Mouse (Mus musculus) gastrocnemius, postnatal 4 days (tissue): ENCODE measurements at regions not wholly inside any gene's neighbourhood (a gene's known extent, or its start where the extent isn't known, plus 50 kb on each side); places are given as distances from the start of the nearest gene placed in this dataset.

Source experiments
- DNase-seq, 2 experiments: peaks; one replicate each; pipeline ENCODE4 v3.0.0; 2021 to 2022; ENCODE audit warnings: low spot score in 2 of 2, mixed read lengths in 2 of 2

DNA sequence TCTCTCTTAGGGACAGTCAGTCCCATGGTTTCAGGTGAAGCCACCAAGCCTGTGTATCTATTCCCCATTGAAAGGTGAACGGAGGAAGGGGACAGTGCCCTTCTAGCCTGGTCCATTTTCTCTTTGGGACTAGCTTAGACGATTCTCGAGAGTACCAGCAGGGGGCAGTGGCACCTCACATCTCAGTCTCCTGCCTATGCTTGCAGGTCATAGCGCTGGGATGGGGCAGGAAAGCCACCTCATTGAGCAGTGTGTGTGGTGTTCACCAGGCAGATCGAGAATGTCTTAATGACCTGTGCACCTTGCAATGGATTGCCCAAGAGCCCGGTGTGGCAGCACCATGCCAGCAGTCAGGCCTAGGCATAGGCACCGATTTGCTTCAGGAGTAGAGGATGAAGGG lies 100.7 kb upstream of the Podxl start:
- peak in 1 of 2 experiments; percentile 63 for DNase-seq

GRCm38 (mm10) chr6:31660778-31661177 lies 97.0 kb upstream of the Podxl start:
- peak in 1 of 2 experiments; percentile 43 for DNase-seq

- no peak for DNase-seq
Measured at GRCm38 (mm10) chr6:31659901-31660300, 96.1 kb upstream of the Podxl start.

GRCm38 (mm10) chr6:31658447-31659199 lies 94.8 kb upstream of the Podxl start:
- DNase-seq, result no peak

GRCm38 (mm10) chr6:31650791-31651476 lies 87.2 kb upstream of the Podxl start:
- no peak for DNase-seq

- no peak for DNase-seq
Measured at GRCm38 (mm10) chr6:31645261-31645660, 81.5 kb upstream of the Podxl start.

GRCm38 (mm10) chr6:31644504-31644903 lies 80.7 kb upstream of the Podxl start:
- no peak for DNase-seq

DNA sequence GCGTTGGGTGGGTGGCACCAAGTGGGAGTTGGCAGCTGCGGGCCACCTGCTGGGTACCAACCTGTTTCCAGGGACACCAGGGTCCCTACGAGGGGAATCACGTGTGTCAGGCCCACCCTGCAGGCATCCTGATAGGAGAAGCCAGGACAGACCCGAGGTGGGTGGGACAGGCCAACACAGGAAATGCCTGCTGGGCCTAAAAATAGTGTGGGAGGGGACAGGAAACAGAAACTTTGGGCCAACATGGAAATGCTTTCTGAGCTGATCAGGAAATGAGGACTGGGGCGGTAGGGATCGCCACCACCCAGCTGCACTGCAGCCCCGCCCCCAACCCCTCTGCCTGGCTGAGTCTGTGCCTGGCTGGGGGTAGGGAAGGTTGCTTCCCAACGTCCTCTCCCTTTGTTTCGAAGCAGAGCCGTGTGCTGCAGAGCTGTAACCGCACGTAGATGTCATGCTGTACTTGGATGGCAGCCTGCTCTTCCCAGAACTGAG lies 78.7 kb upstream of the Podxl start:
- DNase-seq, result peak in 1 of 2 experiments; percentile 41

- no peak for DNase-seq
Measured at GRCm38 (mm10) chr6:31640745-31641144, 77.0 kb upstream of the Podxl start.

DNA sequence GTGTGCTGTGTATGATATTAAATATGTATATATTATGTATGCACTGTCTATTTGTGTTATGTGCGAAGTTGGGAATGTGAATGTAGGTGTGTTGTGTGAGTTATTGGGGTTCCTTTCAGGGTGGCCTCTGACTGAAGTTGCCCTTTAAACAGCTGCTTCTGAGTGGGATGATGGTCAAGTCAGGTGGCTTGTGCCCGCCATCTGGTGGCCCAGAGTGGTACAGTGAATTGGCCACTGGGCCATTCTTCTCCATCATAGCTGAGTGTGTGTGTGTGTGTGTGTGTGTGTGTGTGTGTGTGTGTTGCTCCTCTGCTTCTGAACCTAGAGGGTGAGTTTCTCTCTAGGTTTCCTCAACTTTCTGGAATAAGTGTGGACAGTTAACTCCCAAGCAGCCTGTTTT lies 75.7 kb upstream of the Podxl start:
- peak in 1 of 2 experiments; percentile 65 for DNase-seq

DNA sequence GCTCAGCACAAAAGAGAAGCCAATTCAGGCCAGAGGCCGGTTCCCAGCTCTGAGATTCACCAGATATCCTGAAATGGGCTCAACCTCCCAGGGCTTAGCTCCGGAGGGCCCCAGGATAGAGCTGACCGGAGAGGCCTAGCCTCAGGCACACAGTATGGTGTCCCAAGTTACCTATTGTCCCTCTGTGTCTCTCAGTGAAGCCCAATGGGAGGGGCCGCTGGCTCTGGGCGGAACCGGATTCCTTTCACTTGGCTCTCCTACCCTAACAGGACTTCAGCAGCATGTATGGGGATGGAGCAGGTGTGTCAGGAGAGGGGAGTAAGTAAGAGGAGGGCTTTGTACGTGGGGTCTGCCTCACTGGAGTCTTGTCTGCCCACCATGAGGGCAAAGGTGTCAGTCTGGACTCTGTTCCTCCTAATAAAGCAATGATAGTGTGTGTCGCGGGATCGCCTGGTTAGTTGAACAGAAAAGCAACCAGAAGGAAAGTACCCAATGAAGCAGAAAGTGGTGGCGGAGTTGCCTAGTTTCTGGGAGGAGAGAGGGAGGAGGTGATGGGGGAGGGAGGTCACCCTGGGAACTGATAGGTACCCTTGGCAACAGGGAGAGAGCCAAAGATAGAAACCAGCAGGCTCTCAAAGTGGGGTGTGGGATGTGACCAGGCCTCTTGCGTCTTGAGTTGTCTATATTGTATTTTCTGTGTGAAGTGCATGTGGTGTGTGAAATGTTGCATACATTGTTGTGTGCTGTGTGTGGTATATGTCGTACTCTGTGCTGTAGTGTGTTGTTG lies 74.8 kb upstream of the Podxl start:
- DNase-seq, result no peak

GRCm38 (mm10) chr6:31637371-31638052 lies 73.7 kb upstream of the Podxl start:
- DNase-seq, result no peak

DNA sequence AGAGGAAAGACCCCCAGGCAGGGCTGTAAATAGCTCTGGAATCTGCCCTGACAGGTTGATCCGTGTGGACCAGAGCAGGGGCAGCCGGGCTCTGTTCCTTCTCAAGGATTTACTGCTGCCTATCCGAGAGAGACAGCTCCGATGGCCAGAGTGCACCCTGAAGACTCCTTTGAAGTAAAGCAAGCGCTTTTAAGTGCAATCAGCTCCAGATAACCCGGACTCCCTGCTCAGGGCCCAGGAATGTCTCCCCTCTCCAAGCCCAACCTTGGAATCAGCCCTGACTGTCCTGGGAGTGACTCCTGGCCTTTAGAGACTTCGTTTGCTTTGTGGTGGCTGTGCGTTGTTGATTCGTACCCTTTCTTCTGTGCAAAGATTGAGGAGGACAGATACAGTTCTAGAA lies 73.2 kb upstream of the Podxl start:
- DNase-seq, result no peak

GRCm38 (mm10) chr6:31632485-31632884 lies 68.7 kb upstream of the Podxl start:
- DNase-seq, result no peak

- DNase-seq, result no peak
Measured at GRCm38 (mm10) chr6:31630009-31630408, 66.2 kb upstream of the Podxl start.

DNA sequence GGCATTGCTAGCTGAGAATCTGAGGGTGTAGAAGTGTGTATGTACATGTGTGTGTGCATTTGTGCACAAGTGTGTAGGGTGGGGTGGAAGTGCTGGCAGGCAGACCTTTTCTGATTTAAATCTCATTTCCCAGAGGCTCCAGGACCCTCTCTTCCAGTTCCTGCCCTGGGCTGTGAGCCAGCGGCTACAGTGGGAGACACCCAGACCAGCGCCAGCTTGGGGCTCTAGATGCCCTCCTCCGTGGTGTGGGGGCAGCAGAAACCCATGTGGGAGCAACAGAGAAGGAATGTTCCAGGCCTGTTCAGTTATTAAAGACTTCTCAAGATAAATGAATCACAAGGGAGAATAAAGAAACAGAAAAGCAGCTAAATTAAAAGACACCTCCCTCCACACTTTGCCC lies 64.1 kb upstream of the Podxl start:
- DNase-seq, result no peak

DNA sequence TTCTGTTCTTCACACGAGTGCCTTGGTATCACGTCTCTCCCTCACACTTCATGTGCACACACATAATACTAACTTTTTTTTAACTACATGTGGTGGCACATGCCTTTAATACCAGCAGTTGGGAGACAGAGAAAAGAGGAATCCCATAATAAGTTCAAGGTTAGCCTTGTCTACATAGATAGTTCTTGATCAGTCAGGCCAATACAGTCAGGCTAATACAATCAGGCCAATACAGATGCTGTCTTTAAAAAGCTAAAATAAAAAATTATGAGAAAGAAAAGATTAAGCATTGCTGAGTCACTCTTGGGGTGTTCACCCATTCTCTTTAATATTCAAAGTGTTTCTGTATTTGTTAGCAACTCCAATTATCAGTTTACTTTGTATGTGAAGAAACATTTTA lies 61.3 kb upstream of the Podxl start:
- no peak for DNase-seq

DNA sequence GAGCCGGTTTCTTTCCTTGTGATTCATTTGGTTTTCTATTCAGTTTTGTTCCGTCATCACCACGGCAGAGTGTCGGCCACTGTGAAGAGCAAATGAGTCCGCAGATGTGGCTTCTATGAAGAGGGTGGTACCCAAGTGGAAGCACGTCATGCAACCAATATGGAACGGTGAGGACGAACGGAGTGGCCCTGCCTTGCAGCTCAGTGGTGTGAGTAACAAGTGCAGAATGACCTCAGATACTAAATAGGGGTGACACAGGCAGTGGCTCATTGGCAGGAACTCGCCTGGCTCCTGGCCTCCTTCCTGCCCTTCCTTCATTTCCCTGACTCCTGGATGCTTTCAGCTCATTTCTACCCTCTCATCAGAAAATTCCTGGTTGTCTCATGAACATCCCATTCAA lies 60.6 kb upstream of the Podxl start:
- no peak for DNase-seq

DNA sequence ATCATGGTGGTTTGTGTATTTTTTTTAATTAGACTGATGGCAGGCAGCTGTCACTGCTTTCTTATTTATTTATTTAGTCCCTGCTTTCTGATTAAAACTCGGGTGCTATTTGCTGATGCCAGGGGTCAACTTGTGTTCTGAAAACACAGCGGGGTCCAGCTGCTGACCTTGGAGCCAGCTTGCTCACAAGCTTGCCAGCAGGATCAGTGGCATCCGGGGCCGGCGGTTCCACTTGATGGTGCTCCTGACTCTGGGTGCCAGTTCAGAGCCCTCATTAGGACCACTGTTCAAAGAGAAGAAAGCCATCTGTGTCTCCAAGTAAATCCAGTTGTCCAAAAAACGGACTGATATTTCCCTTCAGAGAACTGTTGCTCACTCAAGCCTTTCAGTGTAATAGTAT lies 57.2 kb upstream of the Podxl start:
- DNase-seq, result no peak

GRCm38 (mm10) chr6:31618852-31619251 lies 55.1 kb upstream of the Podxl start:
- no peak for DNase-seq

DNA sequence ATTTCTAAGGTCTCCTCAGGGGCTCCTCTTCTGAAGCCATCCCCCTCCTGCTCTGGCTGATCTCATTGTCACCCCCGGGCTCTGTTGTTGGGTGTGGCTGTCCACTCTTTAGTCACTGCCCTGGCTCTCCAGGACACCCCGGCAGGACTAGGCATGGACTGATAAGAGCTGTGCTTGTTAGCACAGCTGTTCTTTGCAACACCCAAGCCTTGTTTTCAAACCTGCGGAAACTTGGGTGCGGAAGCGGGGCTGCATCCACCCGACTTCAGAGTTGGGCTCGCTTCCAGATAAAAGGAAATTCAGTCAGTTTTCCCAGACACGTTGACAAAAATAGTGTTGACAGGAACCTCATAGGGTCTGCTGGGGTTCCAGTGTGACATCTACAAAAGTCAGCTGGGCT lies 53.6 kb upstream of the Podxl start:
- DNase-seq, result no peak
